In the genomic region with DNA sequence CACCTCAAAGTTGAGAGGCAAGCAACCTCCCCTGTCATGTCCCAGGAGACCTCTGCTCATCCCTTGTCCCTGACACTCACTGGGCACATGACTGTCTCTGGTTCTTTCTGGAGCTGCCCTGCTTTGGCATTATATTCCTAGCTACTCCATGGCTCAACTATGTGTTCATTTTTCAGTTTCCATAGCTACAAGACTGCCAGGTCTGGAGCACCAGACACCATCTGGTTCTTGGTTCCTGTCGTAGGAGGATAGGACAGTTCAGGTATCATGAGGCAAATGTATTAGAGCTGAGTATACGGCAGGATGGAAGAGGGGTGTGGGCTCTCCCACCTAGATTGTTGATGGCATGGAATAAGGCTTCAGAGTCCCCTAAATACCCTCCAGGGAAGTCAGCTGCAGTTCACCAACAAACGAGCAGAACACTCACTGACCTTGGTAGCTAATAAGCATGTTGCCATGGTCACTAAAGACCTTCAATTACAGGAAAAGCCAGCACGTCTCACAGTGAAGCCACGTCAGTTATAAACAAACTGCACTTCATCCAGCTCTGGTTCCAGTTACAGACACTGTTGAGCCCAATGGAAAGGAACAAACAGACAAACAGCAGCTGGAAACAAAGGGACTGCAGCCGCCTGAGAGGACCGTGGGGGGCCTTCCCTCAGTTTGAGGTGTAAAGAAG, we compare ENCODE assay signal across 9 mouse cellular contexts.
DNase-seq lines count a peak whose midpoint lies in the region; ATAC-seq and TF ChIP-seq lines count a peak whose summit lies in the region.
"Had no signal": no experiment of that assay in that cellular context is flagged by ENCODE, and none has a peak within 500 bp of the region (broad histone marks: within the 10 kb centered on the region; RNA-seq: fewer than 3 reads in every experiment).

No protein-coding gene starts in this region.

- peaks cover 17% of the 10 kb centered on the region for H3K4me1 ChIP-seq in forebrain, embryonic 12.5 days
- peaks cover 14% of the 10 kb centered on the region for H3K4me1 ChIP-seq in midbrain, embryonic 12.5 days
- no peaks in the 10 kb centered on the region for H3K4me1 ChIP-seq in liver, embryonic 11.5 days (replicated peaks; ENCODE audit: control insufficient read depth, insufficient read depth, low read length)
- H3K4me1 ChIP-seq in lung, adult 2 months (ENCODE audit: control insufficient read depth, insufficient read depth, low read length), result no peaks in the 10 kb centered on the region
- H3K4me1 ChIP-seq: liver, embryonic 15.5 days had no signal

- H3K4me3 ChIP-seq in forebrain, embryonic 12.5 days (replicated peaks), result no peak overlapping the region
- H3K4me3 ChIP-seq in midbrain, embryonic 12.5 days, result no peak overlapping the region
- H3K4me3 ChIP-seq in liver, embryonic 11.5 days (ENCODE audit: low read depth, low read length), result no peak overlapping the region
- no peak overlapping the region for H3K4me3 ChIP-seq in lung, adult 2 months (replicated peaks; ENCODE audit: extremely low read depth, low read depth, low read length)
- H3K4me3 ChIP-seq: liver, embryonic 15.5 days had no signal

- H3K9ac ChIP-seq in forebrain, embryonic 12.5 days, result no peak overlapping the region
- H3K9ac ChIP-seq in midbrain, embryonic 12.5 days (replicated peaks), result no peak overlapping the region
- no peak overlapping the region for H3K9ac ChIP-seq in liver, embryonic 11.5 days (ENCODE audit: low read depth, low read length)
- H3K9ac ChIP-seq: liver, embryonic 15.5 days had no signal

- no peak overlapping the region for H3K4me2 ChIP-seq in forebrain, embryonic 12.5 days
- H3K4me2 ChIP-seq in midbrain, embryonic 12.5 days (replicated peaks), result no peak overlapping the region
- no peak overlapping the region for H3K4me2 ChIP-seq in liver, embryonic 11.5 days
- H3K4me2 ChIP-seq: liver, embryonic 15.5 days had no signal

- H3K27ac ChIP-seq in forebrain, embryonic 12.5 days, result peak overlapping the region; percentile 75
- peak overlapping the region; percentile 20; the same call in 1 of the 2 replicates for H3K27ac ChIP-seq in midbrain, embryonic 12.5 days (replicated peaks)
- H3K27ac ChIP-seq in liver, embryonic 11.5 days (ENCODE audit: low read depth, low read length), result no peak overlapping the region
- H3K27ac ChIP-seq: liver, embryonic 15.5 days had no signal

- DNase-seq in frontal cortex, postnatal 25 days (ENCODE audit: low spot score in 2 of 2), result no peak
- DNase-seq in ES-CJ7 (ENCODE audit: low read depth, low spot score), result peak; percentile 62
- DNase-seq in B cell, adult 2 months, result no peak
- DNase-seq in liver, embryonic 11.5 days (ENCODE audit: low spot score), result no peak
- DNase-seq in lung, adult 2 months, result no peak

- ATAC-seq in frontal cortex, adult (ENCODE audit: low TSS enrichment), result peak; percentile 50; the same call in 1 of the 2 replicates
- peak; percentile 76 for ATAC-seq in forebrain, embryonic 12.5 days (ENCODE audit: low FRiP score)
- peak; percentile 44; the same call in 1 of the 2 replicates for ATAC-seq in midbrain, embryonic 12.5 days (ENCODE audit: low FRiP score, low read depth)
- ATAC-seq in liver, embryonic 11.5 days (replicated peaks; ENCODE audit: low FRiP score), result no peak

- WGBS in forebrain, embryonic 12.5 days, result 14% methylated on average over 7 of the region's 7 CpGs
- 24% methylated on average over 7 of the region's 7 CpGs for WGBS in midbrain, embryonic 12.5 days
- 36% methylated on average over 7 of the region's 7 CpGs for WGBS in liver, embryonic 11.5 days
- WGBS in lung, adult 2 months, result 31% methylated on average over 7 of the region's 7 CpGs

- H3K27me3 ChIP-seq in forebrain, embryonic 12.5 days, result no peaks in the 10 kb centered on the region
- no peaks in the 10 kb centered on the region for H3K27me3 ChIP-seq in midbrain, embryonic 12.5 days
- H3K27me3 ChIP-seq in liver, embryonic 11.5 days (replicated peaks; ENCODE audit: control insufficient read depth, insufficient read depth, low read length), result no peaks in the 10 kb centered on the region
- H3K27me3 ChIP-seq: liver, embryonic 15.5 days had no signal

- H3K36me3 ChIP-seq in forebrain, embryonic 12.5 days (replicated peaks), result no peaks in the 10 kb centered on the region
- H3K36me3 ChIP-seq in midbrain, embryonic 12.5 days, result no peaks in the 10 kb centered on the region
- H3K36me3 ChIP-seq in liver, embryonic 11.5 days (ENCODE audit: control insufficient read depth, insufficient read depth, low read length), result no peaks in the 10 kb centered on the region
- H3K36me3 ChIP-seq: liver, embryonic 15.5 days had no signal

- no peak for TF ChIP-seq CTCF in lung, adult 2 months (IDR thresholded peaks at IDR 0.05; ENCODE audit: insufficient read depth, low read length)

- no peaks in the 10 kb centered on the region for H3K9me3 ChIP-seq in forebrain, embryonic 12.5 days
- no peaks in the 10 kb centered on the region for H3K9me3 ChIP-seq in midbrain, embryonic 12.5 days
- no peaks in the 10 kb centered on the region for H3K9me3 ChIP-seq in liver, embryonic 11.5 days (ENCODE audit: control insufficient read depth, low read length)
- H3K9me3 ChIP-seq: liver, embryonic 15.5 days had no signal

- TF ChIP-seq POLR2A in lung, adult 2 months (IDR thresholded peaks at IDR 0.05; ENCODE audit: borderline replicate concordance, extremely low read depth, low read depth, low read length), result no peak
